Mouse (Mus musculus): ENCODE measurements around the gene Nudt19. TPM values are rescaled to one million over a fixed set of nuclear protein-coding genes. Genes with fewer than 3 reads are reported as not detected.

The Nudt19 gene
- 53.3 TPM for polyA plus RNA-seq (2014; fragmentation: Illumina TruSeq; extraction: RNeasy Lipid Tissue Mini Kit (QIAGEN cat#74804); ENCODE audit: low read depth, low replicate concordance)

GRCm38 (mm10) chr7:35556205-35556603, at the start of gene Nudt19:
Gene Nudt19 (minus strand): TSS chr7:35556304.

DNA sequence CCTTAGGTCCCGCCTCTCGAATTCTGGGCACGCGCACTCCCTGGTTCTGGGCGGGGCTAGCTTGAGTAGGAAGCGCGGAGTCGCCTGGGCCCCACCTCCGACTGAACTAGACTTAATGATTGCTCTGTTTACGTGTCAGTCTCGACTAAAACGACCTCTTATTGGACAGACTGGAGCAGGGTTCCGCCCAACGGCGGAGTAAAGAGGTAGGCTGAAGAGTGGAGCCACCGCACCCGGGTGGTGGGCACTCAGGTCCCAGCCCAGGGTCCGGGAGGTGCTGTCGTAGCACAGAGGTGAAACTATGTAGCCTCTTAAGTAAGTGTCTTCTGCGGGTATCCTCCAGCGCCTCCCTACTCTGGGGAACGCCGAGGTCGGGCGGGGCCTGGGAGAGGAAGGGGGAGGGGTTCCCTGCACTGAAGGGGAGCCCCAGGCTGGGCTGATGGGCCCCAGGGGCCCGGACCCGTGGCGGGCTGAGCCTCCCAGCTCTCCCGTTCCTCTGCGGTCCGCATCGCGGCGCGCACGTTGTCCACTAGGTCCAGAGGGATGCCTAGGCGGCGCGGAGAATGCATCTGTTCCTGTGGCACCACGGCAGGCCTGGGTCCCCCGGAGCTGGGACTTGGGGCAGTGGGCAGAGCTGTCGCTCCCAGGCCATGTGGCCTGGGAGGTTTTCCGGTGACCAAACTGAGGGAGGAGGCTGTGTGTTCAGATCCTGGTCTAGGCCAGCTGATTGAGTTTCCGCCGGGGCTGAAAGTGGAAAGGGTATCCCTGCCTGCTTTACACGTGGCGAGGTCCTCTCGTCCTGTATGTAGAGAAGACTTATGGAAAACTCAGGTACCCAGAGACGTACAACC, 30.2 kb upstream of the Nudt19 start, which contains the start of gene Ankrd27:
TSS of gene Ankrd27 (plus strand) at position 190 of the 851 bp plus-strand sequence.

GRCm38 (mm10) chr7:35585191-35586054, 29.3 kb upstream of the Nudt19 start, which contains the start of gene Rgs9bp:
Gene Rgs9bp (minus strand): TSS chr7:35585582.

DNA sequence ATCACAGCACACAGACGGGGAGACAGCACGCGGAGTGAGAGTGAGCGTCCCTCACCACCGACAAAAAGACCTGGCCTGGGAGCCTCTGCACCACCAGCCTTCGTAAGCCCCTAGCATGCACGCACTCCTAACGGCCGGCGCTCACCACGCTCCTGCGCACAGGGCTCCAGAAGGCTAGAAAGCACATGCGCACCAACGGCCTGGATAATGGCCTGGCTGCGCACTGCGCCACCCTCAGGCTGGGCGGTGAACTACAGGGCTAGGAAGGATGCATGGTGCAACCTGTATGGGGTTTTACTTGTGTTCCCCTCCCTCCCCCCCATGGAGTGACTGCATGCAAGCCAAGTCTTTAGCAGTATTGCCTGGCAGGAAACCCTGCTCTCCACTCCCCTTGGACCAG, 18.5 kb downstream of the Nudt19 start, which contains the start of gene Tdrd12:
TSS of gene Tdrd12 (minus strand) at position 184 of the 400 bp plus-strand sequence.

Other genes starting within 250 kb of the Nudt19 start
- gene Gpatch1, start 237.9 kb downstream of the Nudt19 start, polyA plus RNA-seq (2014; fragmentation: Illumina TruSeq; extraction: RNeasy Lipid Tissue Mini Kit (QIAGEN cat#74804); ENCODE audit: low read depth, low replicate concordance): 10.5 TPM
- 9.3 TPM for gene Rhpn2, start 222.1 kb downstream of the Nudt19 start, polyA plus RNA-seq (2014; fragmentation: Illumina TruSeq; extraction: RNeasy Lipid Tissue Mini Kit (QIAGEN cat#74804); ENCODE audit: low read depth, low replicate concordance)
- 7.0 TPM for gene Faap24, start 159.5 kb downstream of the Nudt19 start, polyA plus RNA-seq (2014; fragmentation: Illumina TruSeq; extraction: RNeasy Lipid Tissue Mini Kit (QIAGEN cat#74804); ENCODE audit: low read depth, low replicate concordance)
- gene Cep89, start 159.3 kb downstream of the Nudt19 start, polyA plus RNA-seq (2014; fragmentation: Illumina TruSeq; extraction: RNeasy Lipid Tissue Mini Kit (QIAGEN cat#74804); ENCODE audit: low read depth, low replicate concordance): 20.5 TPM
- 14.1 TPM for gene Slc7a9, start 107.5 kb downstream of the Nudt19 start, polyA plus RNA-seq (2014; fragmentation: Illumina TruSeq; extraction: RNeasy Lipid Tissue Mini Kit (QIAGEN cat#74804); ENCODE audit: low read depth, low replicate concordance)
- 0.52 TPM for gene Tdrd12, start 18.6 kb downstream of the Nudt19 start, polyA plus RNA-seq (2014; fragmentation: Illumina TruSeq; extraction: RNeasy Lipid Tissue Mini Kit (QIAGEN cat#74804); ENCODE audit: low read depth, low replicate concordance)
- gene Rgs9bp, start 29.3 kb upstream of the Nudt19 start, polyA plus RNA-seq (2014; fragmentation: Illumina TruSeq; extraction: RNeasy Lipid Tissue Mini Kit (QIAGEN cat#74804); ENCODE audit: low read depth, low replicate concordance): 0.19 TPM
- 28.3 TPM for gene Ankrd27, start 29.9 kb upstream of the Nudt19 start, polyA plus RNA-seq (2014; fragmentation: Illumina TruSeq; extraction: RNeasy Lipid Tissue Mini Kit (QIAGEN cat#74804); ENCODE audit: low read depth, low replicate concordance)
- 128 TPM for gene Pdcd5, start 91.2 kb upstream of the Nudt19 start, polyA plus RNA-seq (2014; fragmentation: Illumina TruSeq; extraction: RNeasy Lipid Tissue Mini Kit (QIAGEN cat#74804); ENCODE audit: low read depth, low replicate concordance)
- gene Dpy19l3, start 198.2 kb upstream of the Nudt19 start, polyA plus RNA-seq (2014; fragmentation: Illumina TruSeq; extraction: RNeasy Lipid Tissue Mini Kit (QIAGEN cat#74804); ENCODE audit: low read depth, low replicate concordance): 6.4 TPM
- 9.0 TPM for gene Zfp507, start 246.7 kb upstream of the Nudt19 start, polyA plus RNA-seq (2014; fragmentation: Illumina TruSeq; extraction: RNeasy Lipid Tissue Mini Kit (QIAGEN cat#74804); ENCODE audit: low read depth, low replicate concordance)

Measured in adipose tissue, adult 10 weeks (tissue).